Mouse (Mus musculus) hindbrain, embryonic 11.5 days (tissue): Measurements from ENCODE around the gene Gstm1. TPM values are rescaled to one million over a fixed set of nuclear protein-coding genes. Genes with fewer than 3 reads are reported as not detected.

ENCODE experiments used
- ATAC-seq: fragments of 200-750 bp; cut with Nextera tagmentation; 2 replicates; pipeline ENCODE4 v1.8.0; 2017; ENCODE audit warnings: mild to moderate bottlenecking, moderate TSS enrichment, moderate library complexity; ENCODE audit not compliant: low FRiP score
- DNase-seq: peaks from one replicate; pipeline ENCODE4 v3.0.0-alpha.2; 2015; ENCODE audit warnings: low spot score
- H3K27ac ChIP-seq: fragments of 300-500 bp; sonication (generic); 2 replicates; pipeline ENCODE4 v1.5.1; 2014; ENCODE audit warnings: mild to moderate bottlenecking, low read depth, low read length
- H3K27me3 ChIP-seq: fragments of 300-500 bp; sonication (generic); 2 replicates; pipeline ENCODE4 v1.6.1; 2014; ENCODE audit warnings: mild to moderate bottlenecking, low read length, moderate library complexity, mixed read lengths; ENCODE audit not compliant: control insufficient read depth, insufficient read depth
- H3K36me3 ChIP-seq: fragments of 300-500 bp; sonication (generic); 2 replicates; pipeline ENCODE4 v1.6.1; 2014; ENCODE audit warnings: mild to moderate bottlenecking, low read length, moderate library complexity, mixed read lengths; ENCODE audit not compliant: control insufficient read depth, insufficient read depth
- H3K4me1 ChIP-seq: fragments of 300-500 bp; sonication (generic); replicated peaks from 2 replicates; pipeline ENCODE4 v1.6.1; 2014; ENCODE audit warnings: low read length, mixed read lengths; ENCODE audit not compliant: control insufficient read depth, insufficient read depth
- H3K4me2 ChIP-seq: fragments of 300-500 bp; sonication (generic); replicated peaks from 2 replicates; pipeline ENCODE4 v1.6.1; 2014; ENCODE audit warnings: mild to moderate bottlenecking, low read depth, low read length
- H3K4me3 ChIP-seq: fragments of 300-500 bp; sonication (generic); 2 replicates; pipeline ENCODE4 v1.5.1; 2014; ENCODE audit warnings: low read depth, low read length
- H3K9ac ChIP-seq: fragments of 300-500 bp; sonication (generic); 2 replicates; pipeline ENCODE4 v1.6.1; 2014; ENCODE audit warnings: low read depth, low read length
- H3K9me3 ChIP-seq: fragments of 300-500 bp; sonication (generic); 2 replicates; pipeline ENCODE4 v1.6.1; 2016; ENCODE audit warnings: low read length; ENCODE audit not compliant: control insufficient read depth
- WGBS: fragments of 180-500 bp; shearing (Covaris S2); extraction: QIAGEN DNeasy Blood & Tissue Kit; methylation state at CpG from one replicate; pipeline ENCODE4 v1.1.7; 2014; 5-methylcytosine and 5-hydroxymethylcytosine counted together
- polyA plus RNA-seq: library from polyadenylated mRNA; unstranded; fragments of >200 nt; fragmentation: Nextera tagmentation; extraction: Ambion mirVana; gene quantifications from 2 replicates; pipeline ENCODE4 v1.2.1, GENCODE M21; 2014

The Gstm1 gene
- polyA plus RNA-seq, 1 experiment from 2014 or later, result 32.5 TPM

- ATAC-seq (no peak), DNase-seq (no peak)
- H3K9ac ChIP-seq, result no peak overlapping the region
- H3K36me3 ChIP-seq, result no peaks in the 10 kb centered on the region
- H3K4me3 ChIP-seq, result no peak overlapping the region
- H3K27ac ChIP-seq, result no peak overlapping the region
- no peaks in the 10 kb centered on the region for H3K27me3 ChIP-seq
- WGBS, result 90% methylated on average over 2 of the region's 2 CpGs
- H3K4me2 ChIP-seq, result no peak overlapping the region
- no peaks in the 10 kb centered on the region for H3K9me3 ChIP-seq
- no peaks in the 10 kb centered on the region; the same call in 1 of the 2 replicates for H3K4me1 ChIP-seq
These were observed 29.3 kb upstream of the Gstm1 start for GRCm38 (mm10) chr3:108046944-108047655.

- Histone ChIP-seq H3K9me3 (no peaks in the 10 kb centered on the region), H3K4me3 (peak within 1 kb of the TSS; percentile 50), H3K4me1 (no peaks in the 10 kb centered on the region; the same call in 1 of the 2 replicates), H3K4me2 (peak within 1 kb of the TSS; percentile 72), H3K27me3 (no peaks in the 10 kb centered on the region), H3K36me3 (no peaks in the 10 kb centered on the region), H3K9ac (peak within 1 kb of the TSS; percentile 67), H3K27ac (peak within 1 kb of the TSS; percentile 6; the same call in 1 of the 2 replicates)
- ATAC-seq (peak; percentile 87), DNase-seq (peak; percentile 77)
- 8% methylated on average over 29 of the region's 29 CpGs for WGBS
These were observed 26.8 kb upstream of the Gstm1 start, which contains the start of gene Gstm4 for GRCm38 (mm10) chr3:108044394-108045140. Gstm4 (minus strand) TSS chr3:108044894.

GRCm38 (mm10) chr3:108033156-108033555 is 15.4 kb upstream of the Gstm1 start:
- H3K4me1 ChIP-seq, result no peaks in the 10 kb centered on the region
- WGBS, result 69% methylated on average over 5 of the region's 5 CpGs
- H3K4me3 ChIP-seq, result no peak overlapping the region
- H3K9me3 ChIP-seq, result no peaks in the 10 kb centered on the region
- no peaks in the 10 kb centered on the region for H3K27me3 ChIP-seq
- ATAC-seq (no peak), DNase-seq (no peak)
- no peak overlapping the region for H3K27ac ChIP-seq
- H3K4me2 ChIP-seq, result no peak overlapping the region
- H3K9ac ChIP-seq, result no peak overlapping the region
- no peaks in the 10 kb centered on the region for H3K36me3 ChIP-seq

GRCm38 (mm10) chr3:108032113-108032512 is 14.3 kb upstream of the Gstm1 start:
- Histone ChIP-seq H3K36me3 (no peaks in the 10 kb centered on the region), H3K4me1 (no peaks in the 10 kb centered on the region), H3K4me2 (no peak overlapping the region), H3K27me3 (no peaks in the 10 kb centered on the region), H3K27ac (no peak overlapping the region), H3K9me3 (no peaks in the 10 kb centered on the region), H3K9ac (no peak overlapping the region), H3K4me3 (no peak overlapping the region)
- ATAC-seq (no peak), DNase-seq (no peak)

- Histone ChIP-seq H3K9me3 (no peaks in the 10 kb centered on the region), H3K4me1 (no peaks in the 10 kb centered on the region), H3K27ac (no peak overlapping the region), H3K4me3 (no peak overlapping the region), H3K4me2 (no peak overlapping the region), H3K9ac (no peak overlapping the region), H3K36me3 (no peaks in the 10 kb centered on the region), H3K27me3 (no peaks in the 10 kb centered on the region)
- ATAC-seq (no peak), DNase-seq (no peak)
- 69% methylated on average over 4 of the region's 4 CpGs for WGBS
These were observed 11.0 kb upstream of the Gstm1 start for GRCm38 (mm10) chr3:108028641-108029365.

- ATAC-seq (no peak), DNase-seq (no peak)
- Histone ChIP-seq H3K27me3 (no peaks in the 10 kb centered on the region), H3K4me3 (no peak overlapping the region), H3K9ac (no peak overlapping the region), H3K4me1 (no peaks in the 10 kb centered on the region), H3K4me2 (no peak overlapping the region), H3K27ac (no peak overlapping the region), H3K9me3 (no peaks in the 10 kb centered on the region), H3K36me3 (no peaks in the 10 kb centered on the region)
- 88% methylated on average over 1 of the region's 1 CpGs for WGBS
These were observed 8.8 kb upstream of the Gstm1 start for GRCm38 (mm10) chr3:108026597-108026996.

- Histone ChIP-seq H3K9ac (no peak overlapping the region), H3K4me3 (no peak overlapping the region), H3K9me3 (no peaks in the 10 kb centered on the region), H3K4me2 (no peak overlapping the region), H3K27ac (no peak overlapping the region), H3K36me3 (no peaks in the 10 kb centered on the region), H3K27me3 (no peaks in the 10 kb centered on the region), H3K4me1 (no peaks in the 10 kb centered on the region)
- WGBS, result 81% methylated on average over 5 of the region's 5 CpGs
- no peak for DNase-seq
- no peak for ATAC-seq
These were observed 8.3 kb upstream of the Gstm1 start for GRCm38 (mm10) chr3:108026049-108026448.

GRCm38 (mm10) chr3:108025318-108025717 is 7.5 kb upstream of the Gstm1 start:
- H3K4me2 ChIP-seq, result no peak overlapping the region
- H3K36me3 ChIP-seq, result no peaks in the 10 kb centered on the region
- WGBS, result 84% methylated on average over 4 of the region's 4 CpGs
- ATAC-seq (no peak), DNase-seq (no peak)
- H3K9me3 ChIP-seq, result no peaks in the 10 kb centered on the region
- H3K9ac ChIP-seq, result no peak overlapping the region
- H3K4me3 ChIP-seq, result no peak overlapping the region
- no peaks in the 10 kb centered on the region for H3K27me3 ChIP-seq
- no peak overlapping the region for H3K27ac ChIP-seq
- no peaks in the 10 kb centered on the region for H3K4me1 ChIP-seq
